Mouse (Mus musculus): ENCODE measurements around the gene Slc9a9.

DNA sequence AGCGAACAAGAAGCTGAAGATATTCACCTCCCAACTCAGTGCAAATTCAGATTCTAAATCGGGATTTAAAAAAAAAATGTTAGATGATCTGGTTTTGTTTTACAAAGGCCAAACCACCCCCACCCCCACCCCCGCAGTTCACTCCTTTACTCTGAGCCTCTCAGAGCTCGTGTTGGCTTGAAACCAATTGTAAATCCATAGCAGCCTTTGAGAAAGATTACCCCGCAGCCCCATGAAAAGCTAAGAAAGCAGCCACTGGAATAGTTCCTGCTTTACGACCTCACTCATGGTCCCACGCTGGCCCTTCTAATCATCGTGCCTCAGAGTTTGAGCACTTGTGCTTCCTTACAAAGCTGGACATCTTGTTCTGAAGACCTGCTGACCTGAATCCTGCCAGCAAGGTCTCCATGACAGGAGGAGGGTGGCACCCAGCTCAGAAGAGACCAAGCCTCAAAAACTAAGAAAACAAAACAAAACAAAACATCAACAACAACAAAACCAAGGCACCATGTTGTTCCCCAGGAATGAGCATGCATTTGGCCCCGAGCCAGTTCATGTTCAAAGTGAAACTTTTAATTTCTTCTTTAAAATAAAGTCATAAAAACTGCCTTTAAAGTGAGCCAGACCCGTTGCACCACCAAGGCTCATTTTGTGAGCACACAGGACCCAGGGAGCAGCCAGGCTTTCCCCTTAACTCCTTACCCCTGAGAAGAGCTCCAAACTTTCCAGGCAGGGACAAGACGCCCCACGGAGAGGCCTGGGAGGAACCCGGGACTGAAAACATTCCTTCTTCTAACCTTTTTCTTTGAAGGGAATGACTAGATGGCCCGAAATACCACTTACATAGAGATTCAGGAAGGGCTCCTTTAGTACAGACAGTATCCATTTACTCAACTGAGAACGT lies 516.9 kb downstream of the Slc9a9 start:
- TF ChIP-seq CTCF (IDR thresholded peaks at IDR 0.05; ENCODE audit: control insufficient read depth, insufficient read depth, insufficient read length): no peak
- no peak for TF ChIP-seq USF1 (IDR thresholded peaks at IDR 0.05; ENCODE audit: low read depth)
- no peak for TF ChIP-seq MAX (IDR thresholded peaks at IDR 0.05)
- no peak for TF ChIP-seq CEBPB (IDR thresholded peaks at IDR 0.05; ENCODE audit: low read depth)
- no peak for TF ChIP-seq MYOD1 (IDR thresholded peaks at IDR 0.05; ENCODE audit: control insufficient read depth, insufficient read length, low read depth)
- no peak for TF ChIP-seq MYOG (IDR thresholded peaks at IDR 0.05; ENCODE audit: control insufficient read depth, extremely low read depth, insufficient read length)
- no peak for TF ChIP-seq FOSL1 (IDR thresholded peaks at IDR 0.05; ENCODE audit: insufficient read depth, low read length, poor library complexity, severe bottlenecking)

Measured in C2C12 (cell line).